Mouse (Mus musculus) stomach, postnatal 0 days (tissue): ENCODE measurements around the gene Fam129b. TPM values are rescaled to one million over a fixed set of nuclear protein-coding genes. Genes with fewer than 3 reads are reported as not detected.

Experiments
- ATAC-seq: fragments of 200-750 bp; cut with Nextera tagmentation; 2 replicates; pipeline ENCODE4 v1.8.0; 2017; ENCODE audit not compliant: low FRiP score, low TSS enrichment
- DNase-seq: peaks from one replicate; pipeline ENCODE4 v3.0.0-alpha.2; 2016; ENCODE audit warnings: low spot score
- H3K27ac ChIP-seq: fragments of 300-500 bp; sonication (generic); replicated peaks from 2 replicates; pipeline ENCODE4 v1.5.1; 2014; ENCODE audit warnings: mild to moderate bottlenecking, control low read depth
- H3K27me3 ChIP-seq: fragments of 300-500 bp; sonication (generic); 2 replicates; pipeline ENCODE4 v1.6.1; 2014; ENCODE audit warnings: low read length; ENCODE audit not compliant: control insufficient read depth, insufficient read depth
- H3K36me3 ChIP-seq: fragments of 300-500 bp; sonication (generic); 2 replicates; pipeline ENCODE4 v1.6.1; 2014; ENCODE audit warnings: low read length, mixed read lengths; ENCODE audit not compliant: control insufficient read depth, insufficient read depth
- H3K4me1 ChIP-seq: fragments of 300-500 bp; sonication (generic); replicated peaks from 2 replicates; pipeline ENCODE4 v1.6.1; 2014; ENCODE audit warnings: antibody characterized with exemption; ENCODE audit not compliant: control insufficient read depth, insufficient read depth
- H3K4me2 ChIP-seq: fragments of 300-500 bp; sonication (generic); replicated peaks from 2 replicates; pipeline ENCODE4 v1.6.1; 2014; ENCODE audit warnings: low read depth, mild to moderate bottlenecking, control low read depth, moderate library complexity
- H3K4me3 ChIP-seq: fragments of 300-500 bp; sonication (generic); 2 replicates; pipeline ENCODE4 v1.5.1; 2014; ENCODE audit warnings: low read depth, low read length, control low read depth
- H3K9ac ChIP-seq: fragments of 300-500 bp; sonication (generic); 2 replicates; pipeline ENCODE4 v1.6.1; 2014; ENCODE audit warnings: mild to moderate bottlenecking, low read length, control low read depth, mixed read lengths
- H3K9me3 ChIP-seq: fragments of 300-500 bp; sonication (generic); 2 replicates; pipeline ENCODE4 v1.6.1; 2016; ENCODE audit warnings: low read length; ENCODE audit not compliant: control insufficient read depth
- CTCF ChIP-seq: IDR thresholded peaks from 2 replicates; pipeline ENCODE4 v1.5.1; 2016; ENCODE audit warnings: antibody characterized with exemption, low read depth, mild to moderate bottlenecking, moderate library complexity
- EP300 ChIP-seq: optimal IDR thresholded peaks from 2 replicates; pipeline ENCODE3; 2016; ENCODE audit warnings: antibody characterized with exemption
- WGBS: fragments of 180-500 bp; shearing (Covaris S2); extraction: QIAGEN DNeasy Blood & Tissue Kit; methylation state at CpG from one replicate; pipeline ENCODE4 v1.1.7; 2014; 5-methylcytosine and 5-hydroxymethylcytosine counted together
- polyA plus RNA-seq: library from polyadenylated mRNA; unstranded; fragments of >200 nt; fragmentation: Nextera tagmentation; extraction: Ambion mirVana; gene quantifications from 2 replicates; pipeline ENCODE4 v1.2.1, GENCODE M21; 2015

Fam129b gene
- polyA plus RNA-seq, 1 experiment from 2014 or later: 90.7 TPM

- Histone ChIP-seq H3K9me3 (no peaks in the 10 kb centered on the region), H3K4me2 (no peak overlapping the region), H3K4me1 (no peaks in the 10 kb centered on the region), H3K9ac (no peak overlapping the region), H3K36me3 (no peaks in the 10 kb centered on the region), H3K4me3 (no peak overlapping the region), H3K27me3 (no peaks in the 10 kb centered on the region), H3K27ac (peak overlapping the region; percentile 79)
- TF ChIP-seq CTCF: no peak
- TF ChIP-seq EP300: no peak
- ATAC-seq (peak; percentile 39; the same call in 1 of the 2 replicates), DNase-seq (peak; percentile 57)
- 53% methylated on average over 4 of the region's 4 CpGs for WGBS
These were observed 8.6 kb upstream of the Fam129b start for GRCm38 (mm10) chr2:32867354-32867753.

GRCm38 (mm10) chr2:32869721-32870274 lies 6.1 kb upstream of the Fam129b start:
- H3K4me3 ChIP-seq: no peak overlapping the region
- no peaks in the 10 kb centered on the region for H3K9me3 ChIP-seq
- DNase-seq: peak; percentile 80
- peak; percentile 63 for ATAC-seq
- peaks cover 7% of the 10 kb centered on the region for H3K4me1 ChIP-seq
- peak overlapping the region; percentile 87 for H3K27ac ChIP-seq
- TF ChIP-seq CTCF (no peak), EP300 (peak; percentile 55)
- no peak overlapping the region for H3K9ac ChIP-seq
- H3K36me3 ChIP-seq: no peaks in the 10 kb centered on the region
- 42% methylated on average over 6 of the region's 6 CpGs for WGBS
- no peaks in the 10 kb centered on the region for H3K27me3 ChIP-seq
- H3K4me2 ChIP-seq: peak overlapping the region; percentile 24

- 30% methylated on average over 8 of the region's 8 CpGs for WGBS
- Histone ChIP-seq H3K27ac (peak overlapping the region; percentile 87), H3K9ac (no peak overlapping the region), H3K4me3 (no peak overlapping the region), H3K4me1 (peaks cover 10% of the 10 kb centered on the region), H3K4me2 (peak overlapping the region; percentile 24), H3K36me3 (no peaks in the 10 kb centered on the region), H3K9me3 (no peaks in the 10 kb centered on the region), H3K27me3 (no peaks in the 10 kb centered on the region)
- TF ChIP-seq EP300 (peak; percentile 5), CTCF (no peak)
- ATAC-seq (peak; percentile 78), DNase-seq (peak; percentile 80)
These were observed 5.4 kb upstream of the Fam129b start for GRCm38 (mm10) chr2:32870275-32871100.

GRCm38 (mm10) chr2:32874070-32874469 lies 1.8 kb upstream of the Fam129b start:
- Histone ChIP-seq H3K4me2 (no peak overlapping the region; the same call in 1 of the 2 replicates), H3K9ac (peak overlapping the region; percentile 48; the same call in 1 of the 2 replicates), H3K27ac (peak overlapping the region; percentile 93), H3K36me3 (no peaks in the 10 kb centered on the region), H3K4me1 (peaks cover 10% of the 10 kb centered on the region), H3K9me3 (no peaks in the 10 kb centered on the region), H3K4me3 (no peak overlapping the region), H3K27me3 (no peaks in the 10 kb centered on the region)
- WGBS: 56% methylated on average over 3 of the region's 3 CpGs
- DNase-seq: no peak
- no peak for ATAC-seq
- TF ChIP-seq CTCF (no peak), EP300 (no peak)

- Histone ChIP-seq H3K4me1 (peaks cover 15% of the 10 kb centered on the region), H3K27me3 (no peaks in the 10 kb centered on the region), H3K9me3 (no peaks in the 10 kb centered on the region), H3K9ac (peak overlapping the region; percentile 88), H3K27ac (peak overlapping the region; percentile 93), H3K4me3 (peak overlapping the region; percentile 88), H3K36me3 (no peaks in the 10 kb centered on the region), H3K4me2 (peak overlapping the region; percentile 89)
- WGBS: 6% methylated on average over 15 of the region's 15 CpGs
- ATAC-seq: no peak
- TF ChIP-seq EP300 (no peak), CTCF (no peak)
- no peak for DNase-seq
These were observed 801 bp upstream of the Fam129b start for GRCm38 (mm10) chr2:32874951-32875674.
